Comparison of ENCODE assay signal across 28 mouse cellular contexts in genomic region chr6:117963201-117963600, GRCm38 (mm10). TPM values are rescaled to one million over a fixed set of nuclear protein-coding genes. Genes with fewer than 3 reads are reported as not detected.
DNase-seq lines count a peak whose midpoint lies in the region; ATAC-seq and TF ChIP-seq lines count a peak whose summit lies in the region.
"Had no signal": no experiment of that assay in that cellular context is flagged by ENCODE, and none has a peak within 500 bp of the region (broad histone marks: within the 10 kb centered on the region; RNA-seq: fewer than 3 reads in every experiment).

No protein-coding gene starts in this region.

- no peak for ATAC-seq in kidney, postnatal 0 days (replicated peaks; ENCODE audit: low FRiP score, low read depth)
- no peak for ATAC-seq in kidney, embryonic 16.5 days (ENCODE audit: low FRiP score, low TSS enrichment)
- ATAC-seq in lung, postnatal 0 days, result no peak
- no peak; the same call in 1 of the 2 replicates for ATAC-seq in erythroblast, adult 5-6 weeks (replicated peaks; ENCODE audit: low FRiP score, poor library complexity, severe bottlenecking)
- ATAC-seq: forebrain, embryonic 14.5 days; hindbrain, embryonic 16.5 days; midbrain, embryonic 13.5 days had no signal

- H3K9ac ChIP-seq in kidney, postnatal 0 days (ENCODE audit: low read depth, low read length), result no peak overlapping the region
- H3K9ac ChIP-seq in kidney, embryonic 16.5 days (replicated peaks; ENCODE audit: low read length), result no peak overlapping the region
- H3K9ac ChIP-seq in lung, postnatal 0 days (replicated peaks; ENCODE audit: low read depth), result no peak overlapping the region
- H3K9ac ChIP-seq in MEL (ENCODE audit: control insufficient read depth, low read depth, low read length, poor library complexity, severe bottlenecking), result no peak overlapping the region
- H3K9ac ChIP-seq: midbrain, embryonic 13.5 days; stomach, embryonic 15.5 days had no signal

- no peak overlapping the region for H3K4me3 ChIP-seq in kidney, postnatal 0 days (replicated peaks; ENCODE audit: low read depth, low read length)
- no peak overlapping the region for H3K4me3 ChIP-seq in kidney, embryonic 16.5 days (ENCODE audit: low read length)
- no peak overlapping the region for H3K4me3 ChIP-seq in lung, postnatal 0 days (ENCODE audit: low read depth, low read length)
- H3K4me3 ChIP-seq in lung, adult 2 months (replicated peaks; ENCODE audit: extremely low read depth, low read depth, low read length), result no peak overlapping the region
- H3K4me3 ChIP-seq in MEL (ENCODE audit: control insufficient read depth in 1 of 2, insufficient read depth in 1 of 2, low read depth in 2 of 2, low read length in 2 of 2), result no peak overlapping the region
- H3K4me3 ChIP-seq: heart, embryonic 10.5 days; megakaryocyte, embryonic 14.5 days; midbrain, embryonic 13.5 days; stomach, embryonic 15.5 days had no signal

- H3K4me1 ChIP-seq in kidney, postnatal 0 days (replicated peaks; ENCODE audit: insufficient read depth, low read length), result no peaks in the 10 kb centered on the region; the same call in 1 of the 2 replicates
- peaks cover 8% of the 10 kb centered on the region; the same call in 1 of the 2 replicates for H3K4me1 ChIP-seq in kidney, embryonic 16.5 days (ENCODE audit: insufficient read depth, low read length)
- H3K4me1 ChIP-seq in lung, postnatal 0 days (ENCODE audit: insufficient read depth, low read depth, low read length), result no peaks in the 10 kb centered on the region
- H3K4me1 ChIP-seq in lung, adult 2 months (ENCODE audit: control insufficient read depth, insufficient read depth, low read length), result no peaks in the 10 kb centered on the region
- H3K4me1 ChIP-seq in MEL (ENCODE audit: control insufficient read depth in 1 of 2, insufficient read depth in 2 of 2, low read length in 2 of 2), result no peaks in the 10 kb centered on the region
- H3K4me1 ChIP-seq: midbrain, embryonic 13.5 days; stomach, embryonic 15.5 days had no signal

- no peaks in the 10 kb centered on the region for H3K36me3 ChIP-seq in kidney, postnatal 0 days (ENCODE audit: insufficient read depth, low read length)
- H3K36me3 ChIP-seq in kidney, embryonic 16.5 days (ENCODE audit: insufficient read depth, low read length), result no peaks in the 10 kb centered on the region
- no peaks in the 10 kb centered on the region for H3K36me3 ChIP-seq in lung, postnatal 0 days (ENCODE audit: insufficient read depth, low read length)
- no peaks in the 10 kb centered on the region for H3K36me3 ChIP-seq in MEL (ENCODE audit: control insufficient read depth in 1 of 2, insufficient read depth in 2 of 2, low read length in 2 of 2)
- H3K36me3 ChIP-seq: heart, embryonic 10.5 days; midbrain, embryonic 13.5 days; stomach, embryonic 15.5 days had no signal

- H3K9me3 ChIP-seq in kidney, postnatal 0 days (replicated peaks; ENCODE audit: low read length), result no peaks in the 10 kb centered on the region
- no peaks in the 10 kb centered on the region for H3K9me3 ChIP-seq in kidney, embryonic 16.5 days (ENCODE audit: low read length)
- H3K9me3 ChIP-seq in lung, postnatal 0 days (ENCODE audit: low read length), result no peaks in the 10 kb centered on the region
- H3K9me3 ChIP-seq in MEL (replicated peaks; ENCODE audit: insufficient read depth, low read length), result no peaks in the 10 kb centered on the region
- H3K9me3 ChIP-seq: midbrain, embryonic 13.5 days; stomach, embryonic 15.5 days had no signal

- no peak for TF ChIP-seq EP300 in lung, postnatal 0 days (IDR thresholded peaks at IDR 0.05)
- TF ChIP-seq EP300 in MEL (IDR thresholded peaks at IDR 0.05; ENCODE audit: low read depth in 1 of 2, low read length in 2 of 2), result no peak

- TF ChIP-seq POLR2A in lung, adult 2 months (IDR thresholded peaks at IDR 0.05; ENCODE audit: borderline replicate concordance, extremely low read depth, low read depth, low read length), result no peak
- no peak for TF ChIP-seq POLR2A in MEL (IDR thresholded peaks at IDR 0.05; ENCODE audit: control insufficient read depth in 1 of 2, insufficient read depth in 1 of 2, low read depth in 1 of 2, low read length in 2 of 2, poor library complexity in 1 of 2)

- no peak for DNase-seq in kidney, postnatal 0 days (ENCODE audit: low spot score)
- no peak for DNase-seq in lung, postnatal 0 days (ENCODE audit: low spot score)
- DNase-seq in lung, adult 2 months, result no peak
- DNase-seq in MEL (ENCODE audit: low read depth, low spot score), result peak; percentile 47
- DNase-seq in right cerebral cortex, postnatal 10 days (ENCODE audit: low spot score in 2 of 2), result no peak
- DNase-seq in spleen, adult 18-20 months, result no peak
- DNase-seq: adrenal gland, postnatal 14 days; cerebellum, adult 8-10 months; gastrocnemius, postnatal 10 days; kidney, adult 2 months; kidney, postnatal 25 days; lung, postnatal 36 days; right cerebral cortex, postnatal 14 days; thymus, adult 18-20 months; thymus, postnatal 4 days had no signal

- H3K4me2 ChIP-seq in kidney, postnatal 0 days (ENCODE audit: low read length), result no peak overlapping the region
- no peak overlapping the region for H3K4me2 ChIP-seq in kidney, embryonic 16.5 days (replicated peaks; ENCODE audit: low read depth, low read length)
- H3K4me2 ChIP-seq in lung, postnatal 0 days (replicated peaks; ENCODE audit: low read depth, low read length), result no peak overlapping the region
- H3K4me2 ChIP-seq: midbrain, embryonic 13.5 days; stomach, embryonic 15.5 days had no signal

- peak; percentile 34 for TF ChIP-seq CTCF in kidney, postnatal 0 days (IDR thresholded peaks at IDR 0.05; ENCODE audit: low read depth)
- peak; percentile 36; the same call in 1 of the 2 replicates for TF ChIP-seq CTCF in lung, postnatal 0 days (IDR thresholded peaks at IDR 0.05)
- TF ChIP-seq CTCF in lung, adult 2 months (IDR thresholded peaks at IDR 0.05; ENCODE audit: insufficient read depth, low read length), result no peak
- peak in 2 of 3 experiments; percentile 54 to 66; a peak in 4 of 6 replicates for TF ChIP-seq CTCF in MEL (IDR thresholded peaks at IDR 0.05 in 2 of 3, conservative IDR thresholded peaks at IDR 0.05 in 1 of 3; ENCODE audit: control insufficient read depth in 1 of 3, insufficient read depth in 1 of 3, low read depth in 2 of 3, low read length in 3 of 3, poor library complexity in 1 of 3, severe bottlenecking in 1 of 3)

- H3K79me2 ChIP-seq in MEL (ENCODE audit: control insufficient read depth, insufficient read depth, low read length, poor library complexity), result no peaks in the 10 kb centered on the region

- TF ChIP-seq RAD21 in MEL (IDR thresholded peaks at IDR 0.05; ENCODE audit: low read depth, low read length), result peak; percentile 67

- H3K27ac ChIP-seq in kidney, postnatal 0 days, result no peak overlapping the region
- H3K27ac ChIP-seq in kidney, embryonic 16.5 days (ENCODE audit: low read length), result no peak overlapping the region
- no peak overlapping the region for H3K27ac ChIP-seq in lung, postnatal 0 days (ENCODE audit: low read length)
- no peak overlapping the region for H3K27ac ChIP-seq in MEL (ENCODE audit: control insufficient read depth, low read depth, low read length)
- H3K27ac ChIP-seq: heart, embryonic 10.5 days; midbrain, embryonic 13.5 days; stomach, embryonic 15.5 days had no signal

- 79% methylated on average over 3 of the region's 3 CpGs for WGBS in kidney, postnatal 0 days
- 80% methylated on average over 3 of the region's 3 CpGs for whole genome bisulfite sequencing in kidney, embryonic 16.5 days
- 81% methylated on average over 3 of the region's 3 CpGs for WGBS in lung, postnatal 0 days
- WGBS in lung, adult 2 months, result 80% methylated on average over 3 of the region's 3 CpGs

- no peaks in the 10 kb centered on the region for H3K27me3 ChIP-seq in kidney, postnatal 0 days (ENCODE audit: insufficient read depth, low read length)
- no peaks in the 10 kb centered on the region for H3K27me3 ChIP-seq in kidney, embryonic 16.5 days (ENCODE audit: insufficient read depth, low read length)
- no peaks in the 10 kb centered on the region for H3K27me3 ChIP-seq in lung, postnatal 0 days (replicated peaks; ENCODE audit: insufficient read depth, low read length)
- H3K27me3 ChIP-seq in MEL (ENCODE audit: control insufficient read depth in 1 of 2, insufficient read depth in 2 of 2, low read length in 2 of 2), result no peaks in the 10 kb centered on the region
- H3K27me3 ChIP-seq: midbrain, embryonic 13.5 days; stomach, embryonic 15.5 days had no signal

TF ChIP-seq in MEL, 35 proteins besides CTCF, POLR2A, EP300 and RAD21 (continues in another document):
- TF ChIP-seq JUND (IDR thresholded peaks at IDR 0.05; ENCODE audit: low read depth, low read length) (no peak), NRF1 (IDR thresholded peaks at IDR 0.05; ENCODE audit: insufficient read depth, low read depth, low read length, poor library complexity, severe bottlenecking) (no peak), CHD1 (IDR thresholded peaks at IDR 0.05; ENCODE audit: low read depth, low read length) (no peak), CHD2 (IDR thresholded peaks at IDR 0.05; ENCODE audit: low read length) (no peak), ELF1 (IDR thresholded peaks at IDR 0.05; ENCODE audit: low read depth, low read length) (no peak), MEF2A (IDR thresholded peaks at IDR 0.05; ENCODE audit: extremely low read depth, insufficient replicate concordance, low read depth, low read length, poor library complexity, severe bottlenecking) (no peak)

RNA-seq across cellular contexts. Expression of gene Fxyd4, which starts 25.7 kb away (rescaled TPM):
- 193 and 222 TPM in 2 replicates for polyA plus RNA-seq in kidney, postnatal 0 days (2015; fragmentation: Nextera tagmentation; extraction: Ambion mirVana)
- polyA plus RNA-seq in kidney, embryonic 16.5 days (2015; fragmentation: Nextera tagmentation; extraction: Ambion mirVana), result 98.1 and 98.5 TPM in 2 replicates
- 12.4 and 19.8 TPM in 2 replicates for polyA plus RNA-seq in lung, postnatal 0 days (2015; fragmentation: Nextera tagmentation; extraction: Ambion mirVana)
- 0.41 and 0.61 TPM in 2 replicates for polyA plus RNA-seq in lung, adult 2 months (2012; rRNA removed)
- not detected in 2 replicates for total RNA-seq in MEL (2012; rRNA removed)
- polyA plus RNA-seq in MEL (2012; ENCODE audit: insufficient read depth in 1 of 2, insufficient read length in 2 of 2, low read depth in 1 of 2, low replicate concordance in 2 of 2, missing spikeins in 1 of 2), result under 1 TPM in 1 of 2 experiments, not detected in 1; 0.22 TPM
- not detected in 2 replicates for total RNA-seq in erythroblast, adult 5-6 weeks (2015; ENCODE audit: low replicate concordance)
- total RNA-seq in erythroblast, adult 5-6 weeks (2017; ENCODE audit: low replicate concordance), result not detected in 2 replicates
- total RNA-seq: adrenal gland, postnatal 14 days; gastrocnemius, postnatal 10 days; granulocyte monocyte progenitor cell, adult 5-6 weeks; layer of hippocampus, adult 8-10 months; left cerebral cortex, postnatal 36 days; monocyte, adult 5-6 weeks had no signal

RNA-seq across cellular contexts. Expression of gene Rasgef1a, which starts 48.0 kb away (rescaled TPM):
- polyA plus RNA-seq in kidney, postnatal 0 days (2015; fragmentation: Nextera tagmentation; extraction: Ambion mirVana), result 1.4 TPM in 2 replicates
- polyA plus RNA-seq in kidney, embryonic 16.5 days (2015; fragmentation: Nextera tagmentation; extraction: Ambion mirVana), result 0.72 and 1.5 TPM in 2 replicates
- polyA plus RNA-seq in lung, postnatal 0 days (2015; fragmentation: Nextera tagmentation; extraction: Ambion mirVana), result 26.3 and 35.2 TPM in 2 replicates
- polyA plus RNA-seq in lung, adult 2 months (2012; rRNA removed), result 50.3 and 57.1 TPM in 2 replicates
- total RNA-seq in MEL (2012; rRNA removed), result 0.04 TPM in 1 of 2 replicates, not detected in the other
- under 1 TPM in 1 of 2 experiments, not detected in 1; 0.19 TPM for polyA plus RNA-seq in MEL (2012; ENCODE audit: insufficient read depth in 1 of 2, insufficient read length in 2 of 2, low read depth in 1 of 2, low replicate concordance in 2 of 2, missing spikeins in 1 of 2)
- not detected in 2 replicates for total RNA-seq in erythroblast, adult 5-6 weeks (2015; ENCODE audit: low replicate concordance)
- 0.09 TPM in 1 of 2 replicates, not detected in the other for total RNA-seq in erythroblast, adult 5-6 weeks (2017; ENCODE audit: low replicate concordance)
- total RNA-seq: granulocyte monocyte progenitor cell, adult 5-6 weeks; hematopoietic stem cell, adult 5-6 weeks had no signal

Comparison
In these comparisons a context has a peak if more than half of its experiments do, and no peak if none do; other contexts are left out.
1. RNA of gene Rasgef1a, which starts 48.0 kb away (polyA plus RNA-seq): 50.3 to 57.1 TPM in lung, adult 2 months and 26.3 to 35.2 TPM in lung, postnatal 0 days; 0.72 to 1.5 TPM in kidney, embryonic 16.5 days, 1.4 TPM in kidney, postnatal 0 days and 0.19 TPM in MEL; every median in the first group is over 10 times any median in the second.